Mouse (Mus musculus): ENCODE results near the gene Nfix. TPM values are rescaled to one million over a fixed set of nuclear protein-coding genes. Genes with fewer than 3 reads are reported as not detected.
A peak's percentile ranks its signal among the peaks of the same experiment; 100 is the strongest.

Gene Nfix
- polyA plus RNA-seq, 1 experiment, result not detected

- Histone ChIP-seq H3K4me1 (ENCODE audit: control insufficient read depth, insufficient read depth, low read length) (peaks cover 10% of the 10 kb centered on the region), H3K4me3 (ENCODE audit: insufficient read depth, low read depth, low read length) (no peak overlapping the region), H3K27ac (ENCODE audit: insufficient read depth, low read depth, low read length) (no peak overlapping the region)
- no peak for TF ChIP-seq POLR2A (IDR thresholded peaks at IDR 0.05; ENCODE audit: insufficient read depth, low read depth, low read length)
- no peak for TF ChIP-seq CTCF (IDR thresholded peaks at IDR 0.05; ENCODE audit: insufficient read depth, low read depth, low read length)
- WGBS, result 67% methylated on average over 12 of the region's 12 CpGs
Observed at GRCm38 (mm10) chr8:84809109-84809940, 9.2 kb upstream of the Nfix start.

DNA sequence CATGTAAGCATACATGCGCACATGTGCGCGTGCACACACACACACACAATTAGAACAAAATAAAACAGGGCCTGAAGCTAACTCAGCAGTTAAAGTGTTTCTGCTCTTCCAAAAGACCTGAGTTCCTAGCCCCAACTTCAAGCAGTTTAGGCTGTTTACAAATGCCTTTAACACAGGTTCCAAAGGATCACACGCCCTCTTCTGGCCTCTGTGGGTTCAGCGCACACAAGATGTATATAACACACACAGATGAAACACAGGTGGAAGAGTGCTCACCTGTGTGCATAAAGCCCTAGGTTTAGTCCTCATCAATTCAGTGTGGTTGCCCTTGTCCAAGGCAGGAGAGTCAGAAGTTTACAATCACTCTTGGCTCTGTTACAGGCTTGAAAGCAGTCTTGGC, 5.9 kb upstream of the Nfix start:
- 92% methylated on average over 5 of the region's 5 CpGs for WGBS
- Histone ChIP-seq H3K27ac (ENCODE audit: insufficient read depth, low read depth, low read length) (no peak overlapping the region), H3K4me3 (ENCODE audit: insufficient read depth, low read depth, low read length) (no peak overlapping the region), H3K4me1 (ENCODE audit: control insufficient read depth, insufficient read depth, low read length) (peaks cover 7% of the 10 kb centered on the region)
- no peak for TF ChIP-seq POLR2A (IDR thresholded peaks at IDR 0.05; ENCODE audit: insufficient read depth, low read depth, low read length)
- no peak for TF ChIP-seq CTCF (IDR thresholded peaks at IDR 0.05; ENCODE audit: insufficient read depth, low read depth, low read length)

- H3K27ac ChIP-seq (ENCODE audit: insufficient read depth, low read depth, low read length), result 0 out of 2 replicates have a peak overlapping the region, but pooled peaks have one; percentile 1
- WGBS, result 4% methylated on average over 105 of the region's 108 CpGs
- peak overlapping the region; percentile 70 for H3K4me3 ChIP-seq (ENCODE audit: insufficient read depth, low read depth, low read length)
- peaks cover 20% of the 10 kb centered on the region for H3K4me1 ChIP-seq (ENCODE audit: control insufficient read depth, insufficient read depth, low read length)
- TF ChIP-seq CTCF (IDR thresholded peaks at IDR 0.05; ENCODE audit: insufficient read depth, low read depth, low read length) (no peak), POLR2A (IDR thresholded peaks at IDR 0.05; ENCODE audit: insufficient read depth, low read depth, low read length) (no peak)
Observed at GRCm38 (mm10) chr8:84799136-84799931, 810 bp downstream of the Nfix start.

DNA sequence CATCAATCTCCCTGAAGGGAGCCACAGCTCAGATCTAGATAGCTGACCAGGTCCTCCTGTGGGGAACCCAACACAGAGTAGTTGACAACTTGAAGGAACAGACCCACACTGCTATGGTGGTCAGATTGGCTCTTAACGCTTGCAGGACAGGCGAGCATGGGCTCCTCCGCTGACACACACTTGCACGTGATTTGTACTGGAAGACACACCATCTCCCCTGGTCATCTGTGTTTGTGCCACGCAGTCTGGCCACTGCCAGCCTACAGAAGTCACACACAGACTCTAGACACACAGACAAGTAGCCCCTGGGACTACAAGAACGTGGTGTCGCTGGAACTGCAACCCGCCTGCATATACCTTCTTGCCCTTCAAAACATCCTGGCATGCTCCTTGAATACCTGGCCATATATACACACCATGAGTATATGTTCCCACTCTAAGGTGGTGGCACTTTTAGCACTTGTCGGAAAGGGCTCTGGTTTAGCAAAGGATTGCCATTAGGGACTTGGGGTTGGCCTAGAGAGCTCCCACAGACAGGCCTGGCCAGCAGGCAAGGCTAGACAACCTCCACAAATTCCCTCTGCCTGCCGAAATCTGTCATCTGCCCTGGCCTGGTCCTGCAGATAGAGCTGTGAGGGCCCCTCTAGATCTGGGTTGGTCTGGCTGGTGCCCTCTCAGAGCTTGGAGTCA, 1.6 kb downstream of the Nfix start:
- Histone ChIP-seq H3K4me3 (ENCODE audit: insufficient read depth, low read depth, low read length) (peak overlapping the region; percentile 70), H3K4me1 (ENCODE audit: control insufficient read depth, insufficient read depth, low read length) (peaks cover 27% of the 10 kb centered on the region), H3K27ac (ENCODE audit: insufficient read depth, low read depth, low read length) (0 out of 2 replicates have a peak overlapping the region, but pooled peaks have one; percentile 1)
- TF ChIP-seq POLR2A (IDR thresholded peaks at IDR 0.05; ENCODE audit: insufficient read depth, low read depth, low read length), result no peak
- TF ChIP-seq CTCF (IDR thresholded peaks at IDR 0.05; ENCODE audit: insufficient read depth, low read depth, low read length), result no peak
- WGBS, result 75% methylated on average over 10 of the region's 10 CpGs

- TF ChIP-seq POLR2A (IDR thresholded peaks at IDR 0.05; ENCODE audit: insufficient read depth, low read depth, low read length) (no peak), CTCF (IDR thresholded peaks at IDR 0.05; ENCODE audit: insufficient read depth, low read depth, low read length) (no peak)
- H3K4me3 ChIP-seq (ENCODE audit: insufficient read depth, low read depth, low read length), result no peak overlapping the region
- no peak overlapping the region for H3K27ac ChIP-seq (ENCODE audit: insufficient read depth, low read depth, low read length)
- 71% methylated on average over 6 of the region's 6 CpGs for WGBS
- peaks cover 33% of the 10 kb centered on the region for H3K4me1 ChIP-seq (ENCODE audit: control insufficient read depth, insufficient read depth, low read length)
Observed at GRCm38 (mm10) chr8:84797971-84798370, 2.2 kb downstream of the Nfix start.

- Histone ChIP-seq H3K4me1 (ENCODE audit: control insufficient read depth, insufficient read depth, low read length) (peaks cover 34% of the 10 kb centered on the region), H3K27ac (ENCODE audit: insufficient read depth, low read depth, low read length) (no peak overlapping the region), H3K4me3 (ENCODE audit: insufficient read depth, low read depth, low read length) (no peak overlapping the region)
- WGBS, result 84% methylated on average over 15 of the region's 15 CpGs
- no peak for TF ChIP-seq POLR2A (IDR thresholded peaks at IDR 0.05; ENCODE audit: insufficient read depth, low read depth, low read length)
- no peak for TF ChIP-seq CTCF (IDR thresholded peaks at IDR 0.05; ENCODE audit: insufficient read depth, low read depth, low read length)
Observed at GRCm38 (mm10) chr8:84797256-84797797, 2.8 kb downstream of the Nfix start.

DNA sequence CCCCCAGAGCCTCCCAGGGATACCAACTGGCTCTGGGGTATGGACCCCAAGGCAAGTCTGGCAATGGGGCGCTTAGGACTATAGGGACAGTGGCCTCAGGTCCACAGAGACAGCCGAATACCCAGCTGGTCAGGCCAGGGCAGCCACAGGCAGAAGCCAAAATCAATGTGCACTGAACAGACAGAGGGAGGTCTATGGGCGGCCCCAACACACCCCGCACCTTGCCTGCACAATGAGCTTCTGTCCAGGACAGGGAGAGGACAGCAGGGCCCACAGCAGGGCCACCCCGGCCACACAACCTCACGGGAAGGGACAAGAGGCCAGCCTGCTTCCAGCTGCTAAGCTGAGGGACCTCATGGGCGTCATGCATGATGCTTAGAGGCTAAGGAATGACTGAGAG, 5.7 kb downstream of the Nfix start:
- Histone ChIP-seq H3K4me1 (ENCODE audit: control insufficient read depth, insufficient read depth, low read length) (peaks cover 43% of the 10 kb centered on the region), H3K27ac (ENCODE audit: insufficient read depth, low read depth, low read length) (peak overlapping the region; percentile 83), H3K4me3 (ENCODE audit: insufficient read depth, low read depth, low read length) (no peak overlapping the region)
- no peak for TF ChIP-seq CTCF (IDR thresholded peaks at IDR 0.05; ENCODE audit: insufficient read depth, low read depth, low read length)
- TF ChIP-seq POLR2A (IDR thresholded peaks at IDR 0.05; ENCODE audit: insufficient read depth, low read depth, low read length), result no peak
- WGBS, result 59% methylated on average over 7 of the region's 7 CpGs

GRCm38 (mm10) chr8:84793791-84794485, 6.2 kb downstream of the Nfix start:
- Histone ChIP-seq H3K4me1 (ENCODE audit: control insufficient read depth, insufficient read depth, low read length) (peaks cover 42% of the 10 kb centered on the region), H3K4me3 (ENCODE audit: insufficient read depth, low read depth, low read length) (no peak overlapping the region), H3K27ac (ENCODE audit: insufficient read depth, low read depth, low read length) (peak overlapping the region; percentile 83)
- 42% methylated on average over 13 of the region's 13 CpGs for WGBS
- TF ChIP-seq CTCF (IDR thresholded peaks at IDR 0.05; ENCODE audit: insufficient read depth, low read depth, low read length), result no peak
- TF ChIP-seq POLR2A (IDR thresholded peaks at IDR 0.05; ENCODE audit: insufficient read depth, low read depth, low read length), result 0 out of 2 replicates have a peak, but pooled peaks have one; percentile 13

Data from olfactory bulb, adult 2 months (tissue).